Mouse (Mus musculus) heart, postnatal 36 days (tissue): ENCODE data around the gene Dbi. TPM values are rescaled to one million over a fixed set of nuclear protein-coding genes. Genes with fewer than 3 reads are reported as not detected.

ENCODE experiments used
- DNase-seq, 2 experiments: peaks; one replicate each; pipeline ENCODE4 v3.0.0; 2021 to 2022
- intact Hi-C: fragments of 180-260 bp; cut with DNase I; formaldehyde crosslinking; loops from one replicate; pipeline ENCODE4 v1.15.1; 2025
- total RNA-seq, 2 experiments: library from RNA; stranded (reverse); gene quantifications; 2 replicates each; pipeline ENCODE4 v1.2.3; 2021

The Dbi gene
- 100 to 1,000 TPM; 268 to 306 TPM for total RNA-seq

GRCm38 (mm10) chr1:120120969-120121811 is at the start of gene Dbi, which contains the start of gene 3110009E18Rik:
Dbi (minus strand) TSS chr1:120121078.
3110009E18Rik (plus strand) TSS chr1:120121187.
- DNase-seq: peak; percentile 96
- intact Hi-C loops: loop anchor here (2.0 to 5.0 kb wide), 3 partner anchors 22 to 1206 kb away; partner anchors contain the start of gene Ptpn4

DNA sequence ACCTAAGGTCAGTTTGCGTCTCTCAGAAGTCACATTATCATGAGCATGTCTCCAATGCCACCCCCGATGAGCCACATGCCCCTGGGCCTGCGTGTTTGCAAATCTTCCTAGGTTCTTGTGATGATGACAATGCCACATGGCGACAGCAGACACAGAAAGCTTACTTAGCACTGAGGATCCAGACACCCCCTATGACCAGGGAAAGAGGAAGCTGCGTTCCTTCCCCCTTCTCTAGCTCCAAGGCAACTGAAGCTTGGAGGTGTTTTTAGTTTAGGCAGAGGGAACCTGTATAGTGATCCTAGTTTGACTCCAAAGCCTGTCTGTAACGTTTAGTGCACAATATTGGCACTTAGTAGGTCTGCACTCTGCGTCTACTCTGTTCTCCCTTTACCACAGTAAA is 49.4 kb upstream of the Dbi start:
- intact Hi-C loops: loop anchor here (5.0 kb wide), 1 partner anchor 297 kb away; no protein-coding TSS in a partner anchor
- no peak for DNase-seq

GRCm38 (mm10) chr1:120168674-120169073 is 47.8 kb upstream of the Dbi start:
- intact Hi-C loops: no loop called here
- DNase-seq: no peak

- no peak for DNase-seq
- intact Hi-C loops: no loop called here
Observed at GRCm38 (mm10) chr1:120168016-120168415, 47.1 kb upstream of the Dbi start.

- intact Hi-C loops: no loop called here
- no peak for DNase-seq
Observed at GRCm38 (mm10) chr1:120162616-120163015, 41.7 kb upstream of the Dbi start.

DNA sequence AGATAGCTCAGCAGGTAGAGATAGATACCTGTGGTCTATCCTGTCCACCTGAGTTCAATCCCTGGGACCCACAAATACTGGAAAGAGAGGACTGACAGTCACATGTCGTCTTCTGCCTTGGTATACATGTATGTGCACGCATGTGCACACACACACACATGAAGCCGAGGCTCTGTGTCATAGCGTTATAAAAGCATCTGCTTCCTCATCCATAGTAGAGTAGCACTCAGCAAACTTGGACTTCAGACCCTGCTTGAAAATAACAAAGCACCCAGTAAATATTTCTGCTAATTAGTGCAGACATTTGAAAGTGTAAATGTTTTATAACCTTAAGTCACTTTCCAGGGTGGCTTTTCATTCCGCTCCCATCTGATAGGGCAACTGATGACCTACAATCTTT is 40.6 kb upstream of the Dbi start:
- DNase-seq: no peak
- intact Hi-C loops: no loop called here

DNA sequence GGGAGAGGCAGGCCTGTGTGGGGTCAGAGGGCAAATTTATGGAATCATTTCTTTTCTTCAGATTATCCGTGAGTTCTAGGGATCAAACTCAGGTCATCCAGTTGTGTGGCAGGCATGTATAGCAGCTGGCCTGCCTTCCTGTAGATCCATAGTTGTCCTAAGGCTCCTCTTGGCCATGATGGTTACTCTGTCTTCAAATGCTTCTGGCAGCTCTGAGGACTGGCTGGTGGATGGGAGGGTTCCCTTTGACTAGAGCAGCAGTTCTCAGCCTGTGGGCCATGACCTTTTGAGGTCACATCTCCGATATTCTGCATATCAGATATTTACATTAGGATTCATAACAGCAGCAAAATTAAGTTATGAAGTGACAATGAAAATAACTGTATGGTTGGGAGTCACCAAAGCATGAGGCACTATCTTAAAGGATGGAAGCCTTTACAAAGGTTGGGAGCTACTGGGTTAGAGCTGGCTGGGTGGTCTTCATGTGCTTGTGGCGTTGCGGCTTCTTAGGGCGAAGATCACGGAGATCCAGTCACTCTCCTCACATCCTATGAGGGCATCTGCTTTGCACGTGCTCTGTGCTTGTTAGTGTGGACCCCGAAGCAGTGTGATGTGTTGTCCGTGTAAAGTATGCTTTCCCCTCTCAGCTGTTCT is 37.7 kb upstream of the Dbi start:
- intact Hi-C loops: no loop called here

GRCm38 (mm10) chr1:120155325-120155724 is 34.4 kb upstream of the Dbi start:
- intact Hi-C loops: loop anchor here (1.0 to 2.0 kb wide), 2 partner anchors 57 to 123 kb away; no protein-coding TSS in a partner anchor
- DNase-seq: peak; percentile 21 to 31

More for the DNA sequence above, 37.7 kb upstream of the Dbi start:
- DNase-seq: no peak

DNA sequence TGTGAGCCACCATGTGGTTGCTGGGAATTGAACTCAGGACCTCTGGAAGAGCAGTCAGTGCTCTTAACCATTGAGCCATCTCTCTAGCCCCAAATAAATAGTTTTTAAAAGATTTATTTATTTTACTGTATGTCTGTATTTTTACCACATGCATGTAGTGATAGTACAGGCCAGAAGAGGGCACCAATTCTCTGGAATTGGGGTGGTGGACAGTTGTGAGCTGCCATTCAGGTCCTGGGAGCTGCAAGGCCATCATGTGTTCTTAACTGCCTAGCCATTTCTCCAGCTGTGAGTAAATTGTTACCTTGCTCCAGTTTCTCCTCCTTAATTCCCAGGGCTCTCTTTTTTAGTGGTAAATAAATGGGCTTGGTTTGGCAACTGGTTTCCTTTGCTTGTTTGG is 33.4 kb upstream of the Dbi start:
- DNase-seq: peak; percentile 27 to 32
- intact Hi-C loops: loop anchor here (2.0 to 5.0 kb wide), 2 partner anchors 121 to 398 kb away; no protein-coding TSS in a partner anchor

DNA sequence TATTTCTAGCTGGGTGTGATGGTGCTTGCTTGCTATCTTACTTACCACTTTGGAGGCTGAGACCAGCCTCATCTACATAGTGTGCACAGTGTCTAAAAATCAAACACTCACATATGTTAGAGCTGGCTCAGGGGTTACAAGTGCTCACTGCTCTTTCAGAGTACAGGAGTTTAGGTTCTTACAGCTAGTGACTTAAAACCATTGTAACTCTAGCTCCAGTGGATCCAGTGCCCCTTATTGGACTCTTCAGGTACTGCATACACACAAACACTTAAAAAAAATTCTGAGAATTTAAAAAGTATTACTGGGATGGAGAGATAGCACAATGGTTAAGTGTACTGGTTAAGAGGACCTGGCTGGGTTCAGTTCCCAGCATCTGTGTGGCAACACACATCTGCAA is 26.1 kb upstream of the Dbi start:
- intact Hi-C loops: loop anchor here (2.0 kb wide), 1 partner anchor 48 kb away; no protein-coding TSS in a partner anchor
- no peak for DNase-seq

GRCm38 (mm10) chr1:120145527-120146216 is 24.8 kb upstream of the Dbi start:
- intact Hi-C loops: loop anchor here (2.0 kb wide), 1 partner anchor 47 kb away; no protein-coding TSS in a partner anchor
- DNase-seq: no peak

DNA sequence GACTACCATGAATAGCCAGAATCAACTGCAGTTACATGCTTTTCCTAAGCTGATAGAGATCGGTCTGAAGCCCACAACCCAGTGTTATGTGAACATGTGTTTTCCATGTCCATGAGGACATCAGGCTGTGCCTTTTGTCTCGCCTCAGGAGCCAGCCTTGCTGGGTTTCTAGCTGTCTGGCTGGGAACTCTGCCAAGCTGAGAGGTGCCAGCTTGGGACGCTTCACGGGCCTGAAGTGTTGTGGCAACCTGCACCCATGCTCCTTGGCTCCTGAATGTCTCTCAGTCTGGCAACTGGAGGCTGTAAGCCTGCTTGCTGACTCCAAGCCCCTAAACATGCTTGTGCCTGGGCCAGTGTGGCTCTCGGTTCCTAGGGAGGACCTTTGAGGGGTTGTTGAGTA is 21.7 kb upstream of the Dbi start:
- peak; percentile 58 for DNase-seq
- intact Hi-C loops: no loop called here

- no peak for DNase-seq
- intact Hi-C loops: no loop called here
Observed at GRCm38 (mm10) chr1:120140144-120140693, 19.3 kb upstream of the Dbi start.

GRCm38 (mm10) chr1:120138923-120139540 is 18.2 kb upstream of the Dbi start:
- intact Hi-C loops: no loop called here

DNA sequence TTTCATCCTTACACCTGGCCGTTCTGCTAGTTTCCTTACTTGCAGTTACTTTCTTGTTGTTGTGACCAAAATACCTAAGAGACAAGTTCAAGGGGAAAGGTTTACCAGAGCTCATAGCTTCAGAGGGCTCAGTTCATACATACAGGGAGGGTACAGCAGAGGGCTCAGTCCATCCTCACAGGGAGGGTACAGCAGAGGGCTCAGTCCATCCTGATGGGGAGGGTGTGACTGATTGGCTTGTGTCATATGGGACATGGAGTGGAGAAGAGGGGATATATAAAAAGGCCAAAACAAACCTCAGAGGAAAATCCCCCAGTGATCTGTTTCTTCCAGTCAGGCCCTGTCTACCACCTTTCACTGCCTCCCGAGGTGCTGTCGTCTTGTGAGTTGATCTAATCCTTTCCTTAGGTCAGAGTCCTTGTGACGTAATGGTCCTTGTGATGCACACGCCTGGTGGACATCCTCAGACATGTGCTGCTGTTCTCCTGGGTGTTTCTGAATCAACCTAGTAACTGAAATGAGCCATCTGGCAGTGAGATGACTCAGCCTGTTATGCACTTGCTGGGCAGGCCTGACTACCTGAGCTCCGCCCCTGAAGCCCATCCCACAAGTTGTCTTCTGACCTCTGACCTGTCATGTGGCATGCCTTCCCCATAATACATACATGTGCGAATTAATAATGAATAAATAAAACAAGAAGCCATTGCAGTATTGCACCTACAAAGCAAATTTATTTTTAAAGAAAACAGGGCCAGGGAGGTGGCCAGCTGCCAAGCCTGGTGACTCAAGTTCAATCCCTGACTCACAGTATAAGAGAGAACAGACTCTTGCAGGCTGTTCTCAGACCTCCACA is 15.3 kb upstream of the Dbi start:
- intact Hi-C loops: no loop called here

More at GRCm38 (mm10) chr1:120138923-120139540, 18.2 kb upstream of the Dbi start:
- no peak for DNase-seq

GRCm38 (mm10) chr1:120132376-120132775 is 11.5 kb upstream of the Dbi start:
- DNase-seq: no peak
- intact Hi-C loops: no loop called here

More for the DNA sequence above, 15.3 kb upstream of the Dbi start:
- peak in 1 of 2 experiments; percentile 21 for DNase-seq

GRCm38 (mm10) chr1:120126318-120126717 is 5.4 kb upstream of the Dbi start:
- intact Hi-C loops: no loop called here
- DNase-seq: no peak

- intact Hi-C loops: no loop called here
- no peak for DNase-seq
Observed at GRCm38 (mm10) chr1:120125471-120125870, 4.6 kb upstream of the Dbi start.

GRCm38 (mm10) chr1:120124839-120125238 is 4.0 kb upstream of the Dbi start:
- no peak for DNase-seq
- intact Hi-C loops: loop anchor here (5.0 kb wide), 2 partner anchors 288 to 1202 kb away; partner anchors contain the start of gene Ptpn4
